8 mouse cellular contexts compared by ENCODE assay signal in the genomic region with DNA sequence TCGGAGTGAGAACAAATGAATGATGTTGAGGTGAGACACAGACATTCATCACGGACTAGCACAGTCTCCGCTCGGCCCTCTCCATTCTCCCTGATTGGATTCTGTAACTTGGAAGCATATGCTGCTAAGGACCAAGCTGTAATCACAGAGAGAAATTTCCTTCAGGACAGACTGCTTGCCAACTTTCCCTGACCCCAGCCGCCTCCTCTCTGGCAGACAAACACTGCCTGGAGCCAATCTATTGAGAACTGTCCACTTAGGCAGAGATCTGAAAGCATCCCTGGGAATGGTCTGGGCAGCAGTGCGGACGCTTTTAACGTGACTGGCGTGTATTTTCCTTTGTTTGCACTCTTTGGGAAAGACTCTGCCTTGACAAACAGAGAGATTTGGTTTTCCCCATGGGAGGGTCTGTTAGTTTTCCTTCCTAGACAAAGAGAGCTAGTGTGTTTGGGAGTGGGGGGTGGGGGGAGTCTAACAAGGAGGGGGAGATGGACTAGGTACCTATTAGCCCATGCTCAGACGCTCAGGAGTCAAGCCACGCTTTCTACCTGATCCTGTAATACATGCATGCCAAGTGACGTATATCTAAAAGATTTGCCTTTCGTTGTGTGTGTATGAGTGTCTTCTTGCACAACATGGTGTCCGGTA. TPM values are rescaled to one million over a fixed set of nuclear protein-coding genes. Genes with fewer than 3 reads are reported as not detected.
DNase-seq lines count a peak whose midpoint lies in the region; ATAC-seq and TF ChIP-seq lines count a peak whose summit lies in the region.

No protein-coding gene starts in this region.

- no peaks in the 10 kb centered on the region for H3K9me3 ChIP-seq in heart, embryonic 15.5 days (replicated peaks)
- H3K9me3 ChIP-seq in heart, embryonic 10.5 days, result no peaks in the 10 kb centered on the region
- H3K9me3 ChIP-seq in forebrain, postnatal 0 days (ENCODE audit: low read length), result no peaks in the 10 kb centered on the region
- H3K9me3 ChIP-seq in midbrain, embryonic 12.5 days, result no peaks in the 10 kb centered on the region
- 0 out of 2 replicates have a peak, but pooled peaks cover 2% of the 10 kb centered on the region for H3K9me3 ChIP-seq in liver, embryonic 11.5 days (ENCODE audit: control insufficient read depth, low read length)

- no peaks in the 10 kb centered on the region for H3K36me3 ChIP-seq in heart, embryonic 15.5 days
- H3K36me3 ChIP-seq in heart, embryonic 10.5 days, result no peaks in the 10 kb centered on the region
- H3K36me3 ChIP-seq in forebrain, postnatal 0 days (ENCODE audit: insufficient read depth), result no peaks in the 10 kb centered on the region
- H3K36me3 ChIP-seq in midbrain, embryonic 12.5 days, result no peaks in the 10 kb centered on the region
- H3K36me3 ChIP-seq in liver, embryonic 11.5 days (ENCODE audit: control insufficient read depth, insufficient read depth, low read length), result no peaks in the 10 kb centered on the region

- peak; percentile 61 for ATAC-seq in heart, embryonic 15.5 days (replicated peaks; ENCODE audit: insufficient number of reproducible peaks, insufficient read depth, low FRiP score, low read depth)
- ATAC-seq in forebrain, postnatal 0 days, result peak; percentile 55
- ATAC-seq in midbrain, embryonic 12.5 days (ENCODE audit: low FRiP score, low read depth), result peak; percentile 56
- ATAC-seq in liver, embryonic 11.5 days (replicated peaks; ENCODE audit: low FRiP score), result no peak

- H3K27ac ChIP-seq in heart, embryonic 15.5 days, result no peak overlapping the region
- H3K27ac ChIP-seq in heart, embryonic 10.5 days, result no peak overlapping the region
- H3K27ac ChIP-seq in forebrain, postnatal 0 days (ENCODE audit: low read depth, low read length), result peak overlapping the region; percentile 66
- peak overlapping the region; percentile 55 for H3K27ac ChIP-seq in midbrain, embryonic 12.5 days (replicated peaks)
- H3K27ac ChIP-seq in liver, embryonic 11.5 days (ENCODE audit: low read depth, low read length), result no peak overlapping the region

- no peak overlapping the region for H3K9ac ChIP-seq in heart, embryonic 15.5 days
- H3K9ac ChIP-seq in forebrain, postnatal 0 days, result 0 out of 2 replicates have a peak overlapping the region, but pooled peaks have one; percentile 6
- H3K9ac ChIP-seq in midbrain, embryonic 12.5 days (replicated peaks), result no peak overlapping the region
- no peak overlapping the region for H3K9ac ChIP-seq in liver, embryonic 11.5 days (ENCODE audit: low read depth, low read length)

- 55% methylated on average over 14 of the region's 14 CpGs for WGBS in heart, embryonic 15.5 days
- 55% methylated on average over 14 of the region's 14 CpGs for WGBS in heart, embryonic 10.5 days
- 28% methylated on average over 14 of the region's 14 CpGs for WGBS in forebrain, postnatal 0 days
- WGBS in midbrain, embryonic 12.5 days, result 44% methylated on average over 14 of the region's 14 CpGs
- WGBS in liver, embryonic 11.5 days, result 60% methylated on average over 14 of the region's 14 CpGs

- H3K4me1 ChIP-seq in heart, embryonic 15.5 days (replicated peaks), result peaks cover 16% of the 10 kb centered on the region
- H3K4me1 ChIP-seq in heart, embryonic 10.5 days, result peaks cover 44% of the 10 kb centered on the region
- H3K4me1 ChIP-seq in forebrain, postnatal 0 days (ENCODE audit: insufficient read depth), result peaks cover 24% of the 10 kb centered on the region
- peaks cover 22% of the 10 kb centered on the region for H3K4me1 ChIP-seq in midbrain, embryonic 12.5 days
- no peaks in the 10 kb centered on the region; the same call in 1 of the 2 replicates for H3K4me1 ChIP-seq in liver, embryonic 11.5 days (replicated peaks; ENCODE audit: control insufficient read depth, insufficient read depth, low read length)

- no peak for DNase-seq in heart, embryonic 10.5 days (ENCODE audit: low spot score)
- peak; percentile 69 for DNase-seq in embryo, embryonic 10.5 days (ENCODE audit: low spot score)
- peak; percentile 53 for DNase-seq in forebrain, postnatal 0 days
- DNase-seq in liver, embryonic 11.5 days (ENCODE audit: low spot score), result no peak
- no peak for DNase-seq in thymus, postnatal 36 days
- no peak for DNase-seq in adrenal gland, adult 8-10 months

- H3K4me2 ChIP-seq in heart, embryonic 15.5 days, result no peak overlapping the region
- H3K4me2 ChIP-seq in forebrain, postnatal 0 days (ENCODE audit: low read depth), result no peak overlapping the region
- no peak overlapping the region for H3K4me2 ChIP-seq in midbrain, embryonic 12.5 days (replicated peaks)
- H3K4me2 ChIP-seq in liver, embryonic 11.5 days, result no peak overlapping the region

- no peaks in the 10 kb centered on the region for H3K27me3 ChIP-seq in heart, embryonic 15.5 days
- H3K27me3 ChIP-seq in heart, embryonic 10.5 days (ENCODE audit: insufficient read depth, poor library complexity, severe bottlenecking), result no peaks in the 10 kb centered on the region
- no peaks in the 10 kb centered on the region for H3K27me3 ChIP-seq in forebrain, postnatal 0 days (ENCODE audit: insufficient read depth, low read length)
- no peaks in the 10 kb centered on the region for H3K27me3 ChIP-seq in midbrain, embryonic 12.5 days
- H3K27me3 ChIP-seq in liver, embryonic 11.5 days (replicated peaks; ENCODE audit: control insufficient read depth, insufficient read depth, low read length), result no peaks in the 10 kb centered on the region

- H3K4me3 ChIP-seq in heart, embryonic 15.5 days, result no peak overlapping the region
- no peak overlapping the region for H3K4me3 ChIP-seq in heart, embryonic 10.5 days
- no peak overlapping the region for H3K4me3 ChIP-seq in forebrain, postnatal 0 days (ENCODE audit: low read depth, low read length)
- no peak overlapping the region for H3K4me3 ChIP-seq in midbrain, embryonic 12.5 days
- H3K4me3 ChIP-seq in liver, embryonic 11.5 days (ENCODE audit: low read depth, low read length), result no peak overlapping the region

- no peak for TF ChIP-seq CTCF in forebrain, postnatal 0 days (IDR thresholded peaks at IDR 0.05; ENCODE audit: low read depth)

RNA-seq across cellular contexts. Expression of a gene that starts 25.7 kb away (rescaled TPM):
- polyA plus RNA-seq in heart, embryonic 15.5 days (2015; fragmentation: Nextera tagmentation; extraction: Ambion mirVana), result 5.6 TPM in 2 replicates
- 6.9 and 7.9 TPM in 2 replicates for polyA plus RNA-seq in heart, embryonic 10.5 days (2016; fragmentation: Nextera tagmentation; extraction: Ambion mirVana)
- total RNA-seq in forebrain, postnatal 0 days (2014; rRNA removed), result 50.2 and 93.9 TPM in 2 replicates
- 79.9 and 128 TPM in 2 replicates for polyA plus RNA-seq in forebrain, postnatal 0 days (2015; fragmentation: Nextera tagmentation; extraction: Ambion mirVana)
- 25.5 and 25.6 TPM in 2 replicates for polyA plus RNA-seq in midbrain, embryonic 12.5 days (2016; fragmentation: Nextera tagmentation; extraction: Ambion mirVana)
- 1.9 TPM in 2 replicates for polyA plus RNA-seq in liver, embryonic 11.5 days (2014; fragmentation: Nextera tagmentation; extraction: Ambion mirVana)
- under 1 TPM; 0.25 to 0.84 (median 0.62) TPM for total RNA-seq in adrenal gland, adult 8-10 months (2022)

Comparison
In these comparisons a context has a peak if more than half of its experiments do, and no peak if none do; other contexts are left out.
1. H3K27ac ChIP-seq: peak in forebrain, postnatal 0 days (single experiment) and midbrain, embryonic 12.5 days (single experiment); none in heart, embryonic 15.5 days (single experiment), heart, embryonic 10.5 days (single experiment) and liver, embryonic 11.5 days (single experiment).
2. DNase-seq: peak in embryo, embryonic 10.5 days (single experiment) and forebrain, postnatal 0 days (single experiment); none in heart, embryonic 10.5 days (single experiment), liver, embryonic 11.5 days (single experiment), thymus, postnatal 36 days (0 of 2) and adrenal gland, adult 8-10 months (single experiment).